Mouse (Mus musculus) embryo, embryonic 10.5 days (tissue): ENCODE measurements around the gene Dolpp1.

Experiments used
- DNase-seq: peaks from one replicate; pipeline ENCODE4 v3.0.0-alpha.2; 2015; ENCODE audit warnings: low spot score

The Dolpp1 gene

GRCm38 (mm10) chr2:30440701-30441517 lies 48.9 kb downstream of the Dolpp1 start:
- peak; percentile 96 for DNase-seq

GRCm38 (mm10) chr2:30441518-30442497 lies 49.8 kb downstream of the Dolpp1 start:
- peak; percentile 99 for DNase-seq

- no peak for DNase-seq
Observed at GRCm38 (mm10) chr2:30442498-30442890, 50.4 kb downstream of the Dolpp1 start.

- no peak for DNase-seq
Observed at GRCm38 (mm10) chr2:30443281-30443680, 51.2 kb downstream of the Dolpp1 start.

- no peak for DNase-seq
Observed at GRCm38 (mm10) chr2:30444006-30444405, 52.0 kb downstream of the Dolpp1 start.

GRCm38 (mm10) chr2:30444450-30444849 lies 52.4 kb downstream of the Dolpp1 start:
- no peak for DNase-seq

- DNase-seq: peak; percentile 91
Observed at GRCm38 (mm10) chr2:30445312-30445711, 53.3 kb downstream of the Dolpp1 start.

GRCm38 (mm10) chr2:30446891-30447826 lies 55.1 kb downstream of the Dolpp1 start:
- no peak for DNase-seq

- no peak for DNase-seq
Observed at GRCm38 (mm10) chr2:30448371-30448770, 56.3 kb downstream of the Dolpp1 start.
